Mouse (Mus musculus): ENCODE measurements at regions not wholly inside any gene's neighbourhood (a gene's known extent, or its start where the extent isn't known, plus 50 kb on each side); places are given as distances from the start of the nearest gene placed in this dataset.
"Not testable (repeated sequence)": the region's sequence is repeated elsewhere in the genome, so short reads cannot be mapped to it uniquely, and the experiment has no call there.

GRCm38 (mm10) chr1:47119636-47120035 is 227.0 kb upstream of the Slc39a10 start:
- Histone ChIP-seq H3K4me3 (ENCODE audit: low read depth, low read length) (no peak overlapping the region), H3K27ac (ENCODE audit: low read depth) (no peak overlapping the region), H3K9me3 (replicated peaks; ENCODE audit: control insufficient read depth, low read length) (no peaks in the 10 kb centered on the region), H3K27me3 (ENCODE audit: control insufficient read depth, insufficient read depth, low read length) (no peaks in the 10 kb centered on the region), H3K36me3 (replicated peaks; ENCODE audit: control insufficient read depth, insufficient read depth, low read length) (no peaks in the 10 kb centered on the region), H3K4me1 (ENCODE audit: control insufficient read depth, insufficient read depth) (no peaks in the 10 kb centered on the region), H3K4me2 (ENCODE audit: low read depth, low read length) (no peak overlapping the region), H3K9ac (replicated peaks; ENCODE audit: low read depth, low read length) (no peak overlapping the region)
- no peak for DNase-seq (ENCODE audit: low spot score)
- TF ChIP-seq CTCF (IDR thresholded peaks at IDR 0.05; ENCODE audit: low read depth): no peak
- TF ChIP-seq EP300 (IDR thresholded peaks at IDR 0.05; ENCODE audit: low read depth): no peak
- WGBS: 81% methylated on average over 1 of the region's 1 CpGs
- no peak for ATAC-seq (ENCODE audit: insufficient read depth, low read depth)

- H3K27me3 ChIP-seq (ENCODE audit: control insufficient read depth, insufficient read depth, low read length); H3K27ac ChIP-seq (ENCODE audit: low read depth); H3K9me3 ChIP-seq (replicated peaks; ENCODE audit: control insufficient read depth, low read length); H3K4me1 ChIP-seq (ENCODE audit: control insufficient read depth, insufficient read depth); DNase-seq (ENCODE audit: low spot score); H3K4me2 ChIP-seq (ENCODE audit: low read depth, low read length); H3K36me3 ChIP-seq (replicated peaks; ENCODE audit: control insufficient read depth, insufficient read depth, low read length); H3K4me3 ChIP-seq (ENCODE audit: low read depth, low read length); H3K9ac ChIP-seq (replicated peaks; ENCODE audit: low read depth, low read length); ATAC-seq (ENCODE audit: insufficient read depth, low read depth): not testable (repeated sequence)
- 88% methylated on average over 4 of the region's 4 CpGs for WGBS
Observed at GRCm38 (mm10) chr1:47116681-47117080, 224.0 kb upstream of the Slc39a10 start.

GRCm38 (mm10) chr1:47112494-47112893 is 219.8 kb upstream of the Slc39a10 start:
- H3K9ac ChIP-seq (replicated peaks; ENCODE audit: low read depth, low read length): no peak overlapping the region
- no peak for DNase-seq (ENCODE audit: low spot score)
- no peak overlapping the region for H3K27ac ChIP-seq (ENCODE audit: low read depth)
- H3K27me3 ChIP-seq (ENCODE audit: control insufficient read depth, insufficient read depth, low read length): no peaks in the 10 kb centered on the region
- 82% methylated on average over 1 of the region's 1 CpGs for WGBS
- TF ChIP-seq CTCF (IDR thresholded peaks at IDR 0.05; ENCODE audit: low read depth) (no peak), EP300 (IDR thresholded peaks at IDR 0.05; ENCODE audit: low read depth) (no peak)
- no peaks in the 10 kb centered on the region for H3K4me1 ChIP-seq (ENCODE audit: control insufficient read depth, insufficient read depth)
- no peak overlapping the region for H3K4me3 ChIP-seq (ENCODE audit: low read depth, low read length)
- no peak overlapping the region for H3K4me2 ChIP-seq (ENCODE audit: low read depth, low read length)
- H3K9me3 ChIP-seq (replicated peaks; ENCODE audit: control insufficient read depth, low read length): no peaks in the 10 kb centered on the region
- ATAC-seq (ENCODE audit: insufficient read depth, low read depth): no peak
- no peaks in the 10 kb centered on the region for H3K36me3 ChIP-seq (replicated peaks; ENCODE audit: control insufficient read depth, insufficient read depth, low read length)

- H3K27ac ChIP-seq (ENCODE audit: low read depth): no peak overlapping the region
- H3K36me3 ChIP-seq (replicated peaks; ENCODE audit: control insufficient read depth, insufficient read depth, low read length): no peaks in the 10 kb centered on the region
- no peak overlapping the region for H3K4me2 ChIP-seq (ENCODE audit: low read depth, low read length)
- TF ChIP-seq EP300 (IDR thresholded peaks at IDR 0.05; ENCODE audit: low read depth) (no peak), CTCF (IDR thresholded peaks at IDR 0.05; ENCODE audit: low read depth) (no peak)
- no peak overlapping the region for H3K9ac ChIP-seq (replicated peaks; ENCODE audit: low read depth, low read length)
- no peaks in the 10 kb centered on the region for H3K9me3 ChIP-seq (replicated peaks; ENCODE audit: control insufficient read depth, low read length)
- 86% methylated on average over 4 of the region's 4 CpGs for WGBS
- ATAC-seq (ENCODE audit: insufficient read depth, low read depth): no peak
- DNase-seq (ENCODE audit: low spot score): no peak
- no peak overlapping the region for H3K4me3 ChIP-seq (ENCODE audit: low read depth, low read length)
- no peaks in the 10 kb centered on the region for H3K4me1 ChIP-seq (ENCODE audit: control insufficient read depth, insufficient read depth)
- H3K27me3 ChIP-seq (ENCODE audit: control insufficient read depth, insufficient read depth, low read length): no peaks in the 10 kb centered on the region
Observed at GRCm38 (mm10) chr1:47104055-47104454, 211.4 kb upstream of the Slc39a10 start.

GRCm38 (mm10) chr1:47103321-47103988 is 210.8 kb upstream of the Slc39a10 start:
- no peak overlapping the region for H3K27ac ChIP-seq (ENCODE audit: low read depth)
- 76% methylated on average over 6 of the region's 6 CpGs for WGBS

More at GRCm38 (mm10) chr1:47103321-47103988, 210.8 kb upstream of the Slc39a10 start:
- H3K4me2 ChIP-seq (ENCODE audit: low read depth, low read length): no peak overlapping the region
- DNase-seq (ENCODE audit: low spot score) (no peak), ATAC-seq (ENCODE audit: insufficient read depth, low read depth) (no peak)
- H3K4me3 ChIP-seq (ENCODE audit: low read depth, low read length): no peak overlapping the region
- H3K36me3 ChIP-seq (replicated peaks; ENCODE audit: control insufficient read depth, insufficient read depth, low read length): no peaks in the 10 kb centered on the region
- TF ChIP-seq EP300 (IDR thresholded peaks at IDR 0.05; ENCODE audit: low read depth): no peak
- TF ChIP-seq CTCF (IDR thresholded peaks at IDR 0.05; ENCODE audit: low read depth): no peak
- H3K9me3 ChIP-seq (replicated peaks; ENCODE audit: control insufficient read depth, low read length): no peaks in the 10 kb centered on the region
- no peaks in the 10 kb centered on the region for H3K27me3 ChIP-seq (ENCODE audit: control insufficient read depth, insufficient read depth, low read length)
- no peak overlapping the region for H3K9ac ChIP-seq (replicated peaks; ENCODE audit: low read depth, low read length)
- no peaks in the 10 kb centered on the region for H3K4me1 ChIP-seq (ENCODE audit: control insufficient read depth, insufficient read depth)
